Comparison of ENCODE assay signal across 1 mouse cellular context in genomic region chr17:24687599-24687998, GRCm38 (mm10).
TF ChIP-seq lines count a peak whose summit lies in the region.

No protein-coding gene starts in this region.

TF ChIP-seq in CH12.LX, 34 proteins besides CTCF, POLR2A, EP300 and RAD21:
- no peak for TF ChIP-seq MEF2A (IDR thresholded peaks at IDR 0.05; ENCODE audit: borderline replicate concordance, low read depth, low read length)
- TF ChIP-seq MXI1 (IDR thresholded peaks at IDR 0.05; ENCODE audit: low read depth, low read length): no peak
- TF ChIP-seq MAFK (IDR thresholded peaks at IDR 0.05; ENCODE audit: insufficient replicate concordance, low read length): no peak
- TF ChIP-seq NRF1 (IDR thresholded peaks at IDR 0.05; ENCODE audit: low read depth, low read length): no peak
- TF ChIP-seq JUND (conservative IDR thresholded peaks at IDR 0.05; ENCODE audit: low read depth, low read length): no peak
- no peak for TF ChIP-seq BHLHE40 (IDR thresholded peaks at IDR 0.05; ENCODE audit: low read depth, low read length)
- TF ChIP-seq ZMIZ1 (IDR thresholded peaks at IDR 0.05; ENCODE audit: low read depth, low read length): no peak
- TF ChIP-seq TBP (conservative IDR thresholded peaks at IDR 0.05; ENCODE audit: low read depth, low read length): no peak
- TF ChIP-seq NELFE (IDR thresholded peaks at IDR 0.05; ENCODE audit: low read depth, low read length): no peak
- TF ChIP-seq HCFC1 (IDR thresholded peaks at IDR 0.05; ENCODE audit: low read depth, low read length): no peak
- no peak for TF ChIP-seq IRF4 (IDR thresholded peaks at IDR 0.05; ENCODE audit: low read depth, low read length)
- no peak for TF ChIP-seq MAZ (IDR thresholded peaks at IDR 0.05; ENCODE audit: low read depth, low read length)
- TF ChIP-seq KAT2A (IDR thresholded peaks at IDR 0.05; ENCODE audit: insufficient replicate concordance, low read length): no peak
